Mouse (Mus musculus): ENCODE results near the gene Ankmy2.
"Not testable (repeated sequence)": the region's sequence is repeated elsewhere in the genome, so short reads cannot be mapped to it uniquely, and the experiment has no call there.

DNA sequence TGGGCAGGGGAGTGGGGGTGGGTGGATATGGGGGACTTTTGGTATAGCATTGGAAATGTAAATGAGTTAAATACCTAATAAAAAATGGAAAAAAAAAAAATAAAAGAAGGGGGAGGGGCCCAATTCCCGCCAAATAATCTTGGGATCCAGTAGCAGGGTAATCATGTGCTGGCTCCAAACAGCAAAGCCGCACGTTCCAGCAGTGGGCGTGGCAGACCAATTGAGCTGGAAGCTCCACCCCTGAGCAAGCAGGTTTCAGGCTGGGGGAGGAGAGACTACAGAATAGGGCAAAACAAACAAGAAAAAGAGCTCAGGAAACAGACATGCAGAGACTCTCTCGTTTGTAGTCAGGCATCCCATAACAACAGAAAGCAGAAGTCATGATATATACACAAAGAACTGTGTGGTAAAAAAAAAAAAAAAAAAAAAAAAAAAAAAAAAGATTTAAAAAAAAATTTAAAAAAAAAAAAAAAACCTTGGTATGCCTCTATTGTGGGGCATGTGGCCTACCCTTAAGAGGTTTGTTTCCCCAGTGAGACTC lies 48.7 kb downstream of the Ankmy2 start:
- TF ChIP-seq CTCF, EP300 (IDR thresholded peaks at IDR 0.05): not testable (repeated sequence)

Data from lung, postnatal 0 days (tissue).